Mouse (Mus musculus) E14TG2a.4 (cell line): ENCODE data around the gene Myo9b.

Experiments used
- CTCF ChIP-seq: conservative IDR thresholded peaks from 2 replicates; pipeline ENCODE4 v1.5.1; 2014; ENCODE audit warnings: low read length
- NANOG ChIP-seq: IDR thresholded peaks from 2 replicates; pipeline ENCODE4 v1.6.1; 2014; ENCODE audit warnings: borderline replicate concordance, low read length, mixed read lengths
- POU5F1 ChIP-seq: IDR thresholded peaks from 2 replicates; pipeline ENCODE4 v1.6.1; 2014; ENCODE audit warnings: low read length, borderline replicate concordance

- TF ChIP-seq CTCF = no peak
- TF ChIP-seq POU5F1 = no peak
- TF ChIP-seq NANOG = no peak
Measured at GRCm38 (mm10) chr8:71371236-71371848, 98.8 kb downstream of the Myo9b start, which contains the start of gene Ocel1.
